Mouse (Mus musculus) G1E-ER4 (cell line): ENCODE measurements around the gene Ankrd9. TPM values are rescaled to one million over a fixed set of nuclear protein-coding genes. Genes with fewer than 3 reads are reported as not detected.

ENCODE experiments used
- GATA1 ChIP-seq: IDR thresholded peaks from one replicate; pipeline ENCODE4 v1.8.0; 2012; ENCODE audit warnings: low read length, inconsistent platforms
- polyA plus RNA-seq: library from polyadenylated mRNA; stranded (reverse); fragments of >175 nt; gene quantifications from 2 replicates; pipeline ENCODE4 v1.2.3, GENCODE M21; 2012

Gene Ankrd9
- polyA plus RNA-seq, 1 experiment: 12.9 TPM

DNA sequence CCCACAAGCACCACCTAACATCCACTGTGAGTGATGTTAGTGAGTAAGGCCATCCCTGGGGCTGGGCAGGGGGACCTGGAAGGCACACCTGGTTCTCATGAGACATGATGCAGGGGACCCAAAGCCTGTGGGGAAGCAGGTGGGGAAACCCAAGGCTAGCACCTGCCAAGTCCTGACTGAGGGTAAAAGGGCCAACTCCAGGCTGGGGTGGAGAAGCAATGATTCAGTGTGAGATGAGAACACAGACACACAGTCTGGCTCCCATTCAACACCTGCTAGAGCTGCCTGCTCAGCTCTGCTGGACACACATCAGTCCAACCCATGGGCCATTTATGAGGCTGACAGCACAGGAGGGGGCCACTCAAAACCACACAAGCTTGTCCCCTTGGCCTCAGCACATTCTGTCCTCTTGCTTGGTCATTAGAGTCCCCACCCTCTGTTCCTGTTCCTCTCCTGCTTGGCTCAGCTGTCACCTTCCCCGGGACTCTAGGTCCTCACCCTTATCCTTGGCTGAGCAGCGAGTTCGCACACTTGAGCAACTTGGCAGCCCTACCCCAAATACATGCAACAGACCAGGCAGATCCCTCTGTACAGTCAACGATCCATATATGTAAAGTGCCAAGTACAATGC, 2.9 kb downstream of the Ankrd9 start:
- TF ChIP-seq GATA1: no peak

DNA sequence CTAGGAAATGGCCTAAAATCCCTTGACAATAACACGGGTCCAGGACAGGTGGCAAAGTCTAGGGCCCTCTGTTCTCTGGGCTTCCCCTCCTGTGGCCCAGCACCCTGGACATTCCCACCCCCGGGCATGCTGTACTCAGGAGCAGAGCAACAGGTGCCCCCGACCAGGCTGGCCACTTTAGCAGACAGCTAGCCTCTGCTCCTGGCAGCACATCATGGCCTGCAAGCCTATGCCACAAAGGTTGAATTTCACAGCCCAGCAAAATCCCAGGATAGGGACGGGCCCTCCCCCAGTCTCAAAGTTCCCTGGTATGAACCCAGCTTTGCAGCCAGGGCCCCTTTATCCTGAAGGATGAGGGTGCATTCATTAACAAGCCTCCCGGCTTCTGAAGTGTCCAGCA, 3.5 kb downstream of the Ankrd9 start:
- TF ChIP-seq GATA1: no peak

DNA sequence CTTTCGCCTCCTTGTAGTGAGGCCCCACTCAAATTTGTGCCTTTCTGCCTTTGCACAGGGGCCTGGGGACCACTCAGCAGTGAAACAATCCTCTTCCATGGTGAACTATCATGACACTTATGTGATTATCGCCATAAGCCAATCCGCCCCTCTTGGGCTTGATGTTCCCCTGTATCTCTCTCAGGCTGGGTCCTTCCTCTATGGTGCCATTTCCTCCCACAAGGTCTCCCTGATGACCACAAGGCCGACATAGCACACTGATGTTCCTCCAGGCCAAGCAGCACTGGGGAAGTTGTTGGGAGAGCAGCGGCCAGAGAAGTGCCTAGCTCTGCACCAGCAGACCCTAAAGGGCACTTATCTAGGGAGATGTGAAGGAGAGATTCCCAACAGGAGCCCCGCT, 4.1 kb downstream of the Ankrd9 start:
- no peak for TF ChIP-seq GATA1

DNA sequence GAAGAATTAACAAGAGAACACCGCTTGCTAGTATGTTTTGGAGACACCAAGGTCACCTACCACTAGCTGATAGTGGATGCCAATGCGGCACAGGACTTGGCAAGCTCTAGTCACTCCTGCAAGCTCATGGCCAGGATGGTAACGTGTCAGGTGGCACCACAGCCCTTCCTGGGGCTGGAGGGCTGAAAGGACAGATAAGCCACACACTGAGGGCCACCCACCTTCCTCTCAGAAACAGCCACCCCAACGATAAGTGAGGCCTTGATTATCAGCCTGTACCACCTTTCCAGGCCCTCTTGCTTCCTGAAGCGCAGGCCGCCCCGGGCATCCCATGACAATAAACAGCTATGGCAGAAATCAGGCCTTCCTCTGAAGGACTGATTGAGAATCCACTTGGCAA, 4.5 kb downstream of the Ankrd9 start:
- peak; percentile 93 for TF ChIP-seq GATA1

DNA sequence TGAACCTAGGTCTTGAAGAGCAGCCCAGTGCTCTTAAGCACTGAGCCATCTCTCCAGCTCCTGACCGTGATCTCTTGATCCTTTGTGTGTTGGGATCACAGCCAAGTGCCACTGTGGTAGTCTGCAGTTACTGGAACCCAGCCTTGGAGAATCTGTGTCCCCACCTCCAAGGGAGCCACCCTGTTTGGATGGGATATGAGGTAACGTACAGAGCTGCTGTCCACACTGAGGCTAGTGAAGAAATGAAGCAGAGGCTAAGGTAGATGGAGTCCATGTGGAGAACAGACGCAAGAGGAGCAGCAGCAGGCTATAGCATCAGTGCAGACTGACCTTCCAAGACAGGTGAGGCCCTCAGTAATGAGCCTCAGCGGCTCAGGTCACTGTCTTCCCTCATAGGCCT, 5.0 kb downstream of the Ankrd9 start:
- no peak for TF ChIP-seq GATA1

DNA sequence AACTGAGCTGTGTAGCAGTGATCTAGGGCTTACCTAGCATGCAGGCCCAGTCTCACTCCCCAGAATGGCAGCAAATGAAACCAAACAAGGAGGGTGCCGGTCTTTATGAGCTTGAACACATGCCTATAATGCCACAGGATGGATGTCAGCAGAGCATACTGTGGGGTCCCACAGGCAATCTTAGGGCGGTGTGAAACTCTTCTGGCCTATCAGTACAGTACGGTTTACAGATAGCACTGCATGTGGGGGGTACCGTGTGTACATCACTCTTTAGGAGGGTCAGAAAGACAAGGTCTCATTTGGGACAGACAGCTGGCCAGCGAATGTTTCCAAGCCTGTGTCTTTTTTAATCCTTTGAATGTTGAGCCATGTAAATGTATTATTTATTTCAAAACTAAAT, 6.9 kb downstream of the Ankrd9 start:
- no peak for TF ChIP-seq GATA1

DNA sequence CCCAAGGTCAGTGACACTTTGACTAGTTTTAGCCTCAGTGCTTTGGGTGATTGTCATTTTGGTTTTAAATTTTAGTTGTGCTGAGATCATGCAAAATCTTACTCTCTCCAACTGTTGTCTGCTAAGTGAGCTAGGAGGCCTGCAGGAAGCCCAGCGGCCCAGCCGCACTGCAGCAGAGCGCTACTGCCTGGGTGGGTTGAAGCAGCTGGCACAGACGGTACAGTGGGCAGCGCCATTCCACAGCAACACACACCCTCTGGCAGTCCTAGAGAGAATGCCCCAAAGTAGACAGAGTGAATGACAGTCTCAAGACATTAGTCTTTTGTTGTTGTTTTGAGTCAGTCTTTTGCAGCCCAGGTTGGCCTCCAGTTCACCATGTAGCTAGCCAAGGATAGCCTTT, 8.4 kb downstream of the Ankrd9 start:
- TF ChIP-seq GATA1: no peak

DNA sequence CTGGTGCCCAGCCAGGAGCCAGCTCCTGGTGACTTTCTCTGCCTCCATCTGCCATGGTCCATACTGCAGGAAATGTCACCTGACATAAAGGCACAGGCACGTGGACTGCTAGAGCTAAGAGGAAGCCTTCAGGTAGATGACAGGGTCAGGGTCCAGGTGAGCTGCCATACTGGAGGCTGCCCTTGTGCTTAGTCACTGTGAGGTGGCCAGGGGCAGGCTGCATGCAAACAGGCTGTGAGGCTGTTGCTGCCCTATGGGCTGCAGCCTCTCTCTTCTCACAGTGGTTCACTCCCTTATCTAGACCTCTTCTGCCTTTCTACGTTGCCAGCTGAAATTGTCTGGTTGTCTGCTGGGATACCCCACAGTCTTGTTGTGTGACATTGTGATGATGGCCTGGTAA, 11.7 kb downstream of the Ankrd9 start:
- TF ChIP-seq GATA1: no peak

DNA sequence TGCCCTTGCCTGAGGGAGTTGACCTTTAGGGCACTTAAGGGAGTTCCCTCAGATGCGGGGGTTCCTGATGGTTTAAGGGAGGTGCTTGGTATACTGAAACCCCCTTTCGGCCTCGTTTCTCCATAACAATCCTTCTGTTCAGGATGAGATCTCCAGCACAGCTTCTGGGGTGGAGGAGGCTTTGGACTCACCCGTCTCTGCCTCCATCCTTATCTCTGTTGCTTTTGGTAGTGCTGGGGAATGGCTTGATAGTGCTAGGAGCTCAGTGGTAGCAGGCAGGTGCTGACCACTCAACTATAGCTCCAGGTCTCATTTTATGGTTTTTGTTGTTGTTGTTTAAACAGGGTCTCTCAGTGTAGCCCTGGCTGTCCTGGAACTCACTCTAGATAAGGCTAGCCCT, 12.8 kb downstream of the Ankrd9 start:
- no peak for TF ChIP-seq GATA1

DNA sequence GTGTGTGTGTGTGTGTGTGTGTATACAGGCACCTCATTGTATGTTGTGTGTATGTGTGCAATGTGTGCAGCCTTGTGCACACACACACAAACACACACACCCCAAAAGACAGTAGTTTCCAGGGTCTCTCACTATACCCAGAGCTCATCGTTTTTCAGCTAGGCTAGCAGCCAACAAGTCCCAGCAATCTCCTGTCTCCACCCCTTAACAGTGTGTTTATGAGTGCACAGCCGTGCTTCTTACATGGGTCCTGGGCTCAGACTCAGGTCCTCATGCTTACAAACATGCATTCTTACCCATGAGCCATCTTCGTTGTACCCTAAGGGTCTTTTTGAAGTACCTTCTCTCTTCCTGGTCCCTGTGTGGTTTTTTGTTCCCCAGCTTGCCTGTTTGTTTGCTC, 13.3 kb downstream of the Ankrd9 start:
- no peak for TF ChIP-seq GATA1

DNA sequence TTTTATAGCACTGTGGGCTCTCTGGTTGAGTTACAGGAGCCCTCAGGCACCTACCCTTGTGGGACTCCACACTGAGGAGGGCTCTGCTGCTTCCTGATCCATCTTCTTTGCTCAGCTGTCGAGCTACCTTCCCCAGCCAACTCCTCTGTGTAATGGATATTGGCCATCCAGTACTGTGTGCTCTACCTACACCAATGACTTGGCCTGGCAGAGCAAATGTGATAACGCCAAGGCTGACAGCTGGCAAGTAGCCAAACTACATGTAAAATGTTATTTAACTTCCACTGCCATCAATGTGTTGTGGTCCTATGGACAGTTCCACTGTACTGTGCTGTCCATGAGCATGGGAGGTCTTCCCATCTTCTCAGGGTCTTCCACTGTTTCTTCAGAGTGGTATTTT, 16.9 kb downstream of the Ankrd9 start:
- TF ChIP-seq GATA1: no peak

DNA sequence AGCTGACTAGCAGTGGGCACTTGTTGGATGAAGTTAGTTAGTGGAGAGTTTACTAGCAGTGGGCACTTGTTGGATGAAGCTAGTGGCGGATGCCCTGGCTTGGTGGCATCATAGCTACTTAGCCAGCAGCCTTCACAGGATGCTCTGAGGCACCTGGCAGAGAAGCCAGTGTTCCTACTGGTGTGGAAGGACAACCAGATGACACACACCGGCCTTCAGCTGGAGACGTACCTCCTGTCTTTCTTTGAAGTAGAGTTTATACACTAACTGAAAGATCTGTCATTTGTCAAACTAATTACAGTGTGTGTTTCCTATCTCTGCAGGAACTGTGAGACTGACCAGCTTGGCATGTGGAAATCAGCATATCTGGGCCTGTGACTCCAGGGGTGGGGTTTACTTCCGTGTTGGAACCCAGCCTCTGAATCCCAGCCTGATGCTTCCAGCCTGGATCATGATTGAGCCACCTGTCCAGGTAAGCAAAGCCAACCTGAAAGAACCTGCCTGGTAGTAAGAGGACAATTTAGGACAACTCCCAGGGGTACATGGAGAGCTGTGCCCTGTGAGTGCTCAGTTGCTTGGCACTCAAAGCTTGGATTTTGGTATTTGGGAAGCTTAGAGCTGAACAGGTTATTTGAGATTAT, 24.4 kb downstream of the Ankrd9 start:
- no peak for TF ChIP-seq GATA1

DNA sequence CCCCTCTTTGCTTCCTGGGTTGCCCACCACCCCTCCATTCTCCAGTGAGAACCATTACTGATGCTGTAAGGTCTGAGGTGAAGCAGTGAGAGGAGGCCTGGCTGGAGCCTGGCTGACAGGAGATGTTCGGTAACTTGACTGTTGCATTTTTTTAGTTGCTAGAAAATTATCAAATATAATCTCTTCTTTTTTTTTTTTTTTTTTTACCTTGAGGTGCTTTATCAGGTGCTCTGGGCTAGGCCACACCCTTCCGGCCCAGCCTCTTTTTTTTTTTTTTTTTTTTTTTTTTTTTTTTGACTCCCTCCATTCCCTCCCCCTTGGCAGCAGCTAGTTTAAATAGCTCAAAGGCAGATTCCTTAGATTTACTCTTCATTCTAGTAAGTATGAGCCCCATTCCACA, 24.9 kb downstream of the Ankrd9 start:
- TF ChIP-seq GATA1: no peak

DNA sequence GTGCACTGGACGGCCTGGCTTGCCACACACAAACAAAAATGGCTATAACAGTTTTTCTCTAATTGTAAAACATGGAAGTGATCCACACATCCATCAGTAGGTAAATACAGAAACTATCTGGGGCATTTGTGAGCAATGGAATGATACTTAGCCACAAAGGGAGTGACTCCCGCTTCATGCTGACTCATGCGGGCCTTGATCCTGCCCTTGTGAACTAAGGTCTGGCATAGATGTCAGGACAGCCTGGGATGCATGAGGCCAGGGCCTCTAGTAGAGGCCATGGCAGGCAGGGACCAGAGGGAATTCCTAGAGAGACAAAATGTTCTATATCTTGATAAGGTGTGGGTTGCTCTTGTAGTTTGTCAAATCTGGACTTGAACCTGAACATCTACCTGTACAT, 25.4 kb downstream of the Ankrd9 start:
- no peak for TF ChIP-seq GATA1

DNA sequence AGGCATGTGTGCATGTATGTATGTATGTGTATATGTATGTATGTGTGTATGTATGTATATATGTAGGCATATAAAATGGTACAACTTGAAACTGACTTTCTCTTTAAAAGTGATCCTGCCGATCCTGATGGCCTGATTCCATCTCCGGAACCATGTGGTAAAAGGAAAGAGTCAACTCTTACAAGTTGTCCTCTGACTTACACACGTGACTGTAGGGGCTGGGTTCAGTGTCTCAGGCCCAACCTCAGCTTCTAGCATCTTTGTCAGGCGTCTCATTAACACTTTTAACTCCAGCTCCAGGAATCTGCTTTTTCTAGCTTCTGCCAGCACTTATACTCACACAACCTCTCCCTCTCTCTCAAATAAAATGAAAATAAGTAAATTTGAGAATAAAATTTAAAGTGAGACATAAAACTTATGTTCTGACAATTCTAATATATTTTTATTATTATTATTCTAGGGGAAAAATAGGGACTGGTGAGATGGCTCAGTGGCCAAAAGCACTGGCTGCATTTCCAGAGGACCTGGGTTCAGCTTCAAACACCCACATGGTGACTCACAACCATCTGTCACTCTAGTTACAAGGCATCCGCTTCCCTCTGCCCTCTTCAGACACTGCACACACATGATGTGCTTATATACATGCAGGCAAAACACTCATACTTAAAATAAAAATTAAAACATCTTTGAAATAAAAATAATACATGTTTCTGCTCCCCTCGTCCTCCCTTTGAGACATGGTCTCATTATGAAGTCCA, 26.0 kb downstream of the Ankrd9 start:
- TF ChIP-seq GATA1: no peak

DNA sequence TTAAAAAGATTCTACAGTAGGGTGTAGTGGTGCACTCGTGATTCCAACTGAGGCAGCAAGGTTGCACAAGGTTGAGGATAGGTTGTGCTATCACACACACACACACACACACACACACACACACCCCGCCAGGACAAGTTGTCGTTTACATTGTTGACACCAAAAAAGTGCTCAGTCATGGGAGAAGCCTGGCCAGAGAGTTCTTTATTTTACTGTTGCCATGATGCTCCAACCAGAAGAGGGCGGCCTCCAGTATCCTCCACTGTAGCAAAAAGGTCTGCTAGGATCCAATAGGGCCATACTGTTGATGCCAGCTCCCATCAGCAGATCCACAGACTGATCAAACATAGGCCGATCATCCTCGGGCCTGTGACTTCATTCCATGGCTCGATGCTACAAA, 27.6 kb downstream of the Ankrd9 start:
- TF ChIP-seq GATA1: no peak

DNA sequence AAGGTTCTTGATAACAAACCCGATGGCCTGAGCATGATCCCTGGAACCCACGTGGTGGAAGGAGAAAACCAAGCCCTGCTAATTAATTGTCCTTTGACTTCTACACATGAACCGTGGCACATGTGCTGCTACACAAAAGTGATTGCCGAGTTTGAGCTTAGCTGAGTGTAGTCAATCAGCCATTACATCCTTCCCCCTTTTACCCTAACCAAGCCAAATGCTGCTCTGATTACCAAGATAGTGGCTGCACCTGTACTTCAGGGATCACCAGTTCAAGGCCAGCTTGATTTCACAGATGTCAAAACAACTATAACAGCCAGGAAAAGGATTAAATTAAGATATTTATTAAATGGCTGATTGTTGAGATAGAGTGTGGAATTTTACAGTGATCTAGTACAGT, 28.7 kb downstream of the Ankrd9 start:
- no peak for TF ChIP-seq GATA1
